Mouse (Mus musculus): ENCODE measurements around the gene Fbxo24. TPM values are rescaled to one million over a fixed set of nuclear protein-coding genes. Genes with fewer than 3 reads are reported as not detected.
A peak's percentile ranks its signal among the peaks of the same experiment; 100 is the strongest.

Fbxo24 gene
- polyA plus RNA-seq, 1 experiment from 2014 or later, result 0.18 TPM

DNA sequence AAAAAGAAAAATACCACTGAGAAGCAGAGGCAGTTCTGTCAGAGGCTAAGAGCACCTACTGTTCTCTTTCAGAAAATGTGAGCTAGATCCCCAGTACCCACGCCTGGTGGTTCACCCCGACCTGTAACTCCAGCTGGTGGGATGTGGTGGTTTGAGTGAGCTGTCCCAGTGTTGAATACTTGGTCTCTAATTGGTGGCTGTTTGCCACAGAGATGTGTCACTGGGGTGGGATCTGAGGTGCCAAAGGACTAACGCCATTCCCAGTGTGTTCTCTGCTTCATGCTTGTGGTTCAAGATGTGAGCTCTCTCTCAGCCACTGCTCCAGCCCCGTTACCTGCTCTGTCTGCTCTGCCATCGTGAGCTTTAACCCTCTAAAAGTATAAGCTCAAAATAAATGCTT, 38.3 kb downstream of the Fbxo24 start:
- Histone ChIP-seq H3K27ac (ENCODE audit: low read depth, low read length) (no peak overlapping the region), H3K4me2 (no peak overlapping the region), H3K4me1 (replicated peaks; ENCODE audit: control insufficient read depth, insufficient read depth, low read length) (no peaks in the 10 kb centered on the region), H3K27me3 (replicated peaks; ENCODE audit: control insufficient read depth, insufficient read depth, low read length) (no peaks in the 10 kb centered on the region), H3K9ac (ENCODE audit: low read depth, low read length) (no peak overlapping the region), H3K36me3 (ENCODE audit: control insufficient read depth, insufficient read depth, low read length) (no peaks in the 10 kb centered on the region; the same call in 1 of the 2 replicates), H3K4me3 (ENCODE audit: low read depth, low read length) (no peak overlapping the region), H3K9me3 (ENCODE audit: control insufficient read depth, low read length) (no peaks in the 10 kb centered on the region)
- DNase-seq (ENCODE audit: low spot score) (no peak), ATAC-seq (replicated peaks; ENCODE audit: low FRiP score) (no peak)
- 75% methylated on average over 5 of the region's 5 CpGs for WGBS

DNA sequence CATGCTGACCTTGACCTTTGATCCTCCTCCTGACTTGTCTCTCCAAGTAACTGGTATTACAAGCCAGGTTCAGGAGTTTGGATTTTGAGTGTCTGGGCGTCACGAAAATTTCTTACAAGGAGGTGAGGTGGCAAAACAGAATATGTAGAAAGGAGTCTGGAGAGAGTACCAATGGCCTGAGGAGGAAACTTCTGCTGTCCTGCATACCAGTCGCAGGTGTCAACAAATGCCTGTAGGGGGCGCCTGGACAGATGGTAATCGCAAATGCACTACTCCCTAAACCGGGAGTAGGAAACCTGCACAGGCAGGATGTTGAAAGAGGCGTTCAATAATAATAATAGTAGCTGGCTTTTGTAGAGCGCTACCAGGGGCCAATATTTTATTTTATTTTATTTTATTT, 43.8 kb downstream of the Fbxo24 start:
- H3K27ac ChIP-seq (ENCODE audit: low read depth, low read length), result no peak overlapping the region
- no peaks in the 10 kb centered on the region for H3K9me3 ChIP-seq (ENCODE audit: control insufficient read depth, low read length)
- H3K9ac ChIP-seq (ENCODE audit: low read depth, low read length), result no peak overlapping the region
- peaks cover 6% of the 10 kb centered on the region for H3K4me1 ChIP-seq (replicated peaks; ENCODE audit: control insufficient read depth, insufficient read depth, low read length)
- H3K4me3 ChIP-seq (ENCODE audit: low read depth, low read length), result no peak overlapping the region
- peaks cover 15% of the 10 kb centered on the region for H3K27me3 ChIP-seq (replicated peaks; ENCODE audit: control insufficient read depth, insufficient read depth, low read length)
- ATAC-seq (replicated peaks; ENCODE audit: low FRiP score), result no peak
- H3K36me3 ChIP-seq (ENCODE audit: control insufficient read depth, insufficient read depth, low read length), result no peaks in the 10 kb centered on the region; the same call in 1 of the 2 replicates
- WGBS, result 29% methylated on average over 8 of the region's 8 CpGs
- no peak for DNase-seq (ENCODE audit: low spot score)
- no peak overlapping the region for H3K4me2 ChIP-seq

DNA sequence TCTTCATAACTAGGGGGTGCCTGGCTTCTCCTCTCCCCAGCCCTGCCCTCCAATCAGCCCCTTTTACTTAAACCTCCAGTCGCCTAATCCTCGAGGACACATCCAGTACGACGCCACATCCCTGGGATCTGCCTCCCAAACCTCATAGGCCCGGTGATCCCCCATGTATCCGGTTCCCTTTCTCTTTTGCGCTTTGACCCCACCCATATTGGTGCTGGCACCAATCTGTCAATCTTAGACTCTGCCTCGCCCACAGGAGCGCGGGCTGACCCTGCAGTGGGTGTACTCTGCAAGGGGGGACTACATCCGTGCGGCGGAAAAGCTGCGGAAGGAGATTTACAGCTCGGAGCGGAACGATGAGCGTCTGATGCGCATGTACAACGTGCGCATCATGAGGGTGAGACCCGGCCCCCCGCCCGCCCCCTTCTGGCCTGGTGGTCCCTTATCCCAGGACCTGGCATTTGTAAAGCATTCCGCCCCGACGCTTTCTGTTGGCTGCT, 45.1 kb downstream of the Fbxo24 start:
- Histone ChIP-seq H3K36me3 (ENCODE audit: control insufficient read depth, insufficient read depth, low read length) (no peaks in the 10 kb centered on the region; the same call in 1 of the 2 replicates), H3K9me3 (ENCODE audit: control insufficient read depth, low read length) (no peaks in the 10 kb centered on the region), H3K4me2 (peak overlapping the region; percentile 54), H3K4me1 (replicated peaks; ENCODE audit: control insufficient read depth, insufficient read depth, low read length) (peaks cover 6% of the 10 kb centered on the region), H3K4me3 (ENCODE audit: low read depth, low read length) (peak overlapping the region; percentile 33), H3K27ac (ENCODE audit: low read depth, low read length) (no peak overlapping the region), H3K27me3 (replicated peaks; ENCODE audit: control insufficient read depth, insufficient read depth, low read length) (peaks cover 15% of the 10 kb centered on the region), H3K9ac (ENCODE audit: low read depth, low read length) (no peak overlapping the region)
- WGBS, result 21% methylated on average over 27 of the region's 27 CpGs
- no peak for ATAC-seq (replicated peaks; ENCODE audit: low FRiP score)
- no peak for DNase-seq (ENCODE audit: low spot score)

DNA sequence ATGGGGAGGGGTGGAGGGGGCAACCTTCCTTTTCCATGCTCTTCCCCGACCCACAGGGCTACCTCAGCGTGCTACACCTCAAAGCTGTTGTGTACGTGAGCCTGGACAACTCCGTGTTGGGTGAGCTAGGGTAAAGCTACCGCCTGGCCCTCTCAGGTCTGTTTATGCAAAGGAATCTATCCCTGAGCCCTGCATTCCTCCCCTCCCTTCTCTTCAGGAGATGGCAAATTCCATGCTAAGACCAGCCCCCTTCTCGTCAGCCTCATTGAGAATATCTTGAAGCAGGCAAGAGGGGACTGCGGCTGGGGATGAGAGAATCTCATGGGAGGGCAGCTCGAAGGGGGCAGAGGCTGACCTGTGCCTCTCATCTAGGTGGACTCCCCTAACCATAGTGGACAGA, 46.1 kb downstream of the Fbxo24 start:
- Histone ChIP-seq H3K36me3 (ENCODE audit: control insufficient read depth, insufficient read depth, low read length) (peaks cover 3% of the 10 kb centered on the region; the same call in 1 of the 2 replicates), H3K4me2 (no peak overlapping the region), H3K27me3 (replicated peaks; ENCODE audit: control insufficient read depth, insufficient read depth, low read length) (peaks cover 15% of the 10 kb centered on the region), H3K4me3 (ENCODE audit: low read depth, low read length) (no peak overlapping the region), H3K4me1 (replicated peaks; ENCODE audit: control insufficient read depth, insufficient read depth, low read length) (peaks cover 6% of the 10 kb centered on the region), H3K9me3 (ENCODE audit: control insufficient read depth, low read length) (no peaks in the 10 kb centered on the region), H3K27ac (ENCODE audit: low read depth, low read length) (no peak overlapping the region), H3K9ac (ENCODE audit: low read depth, low read length) (no peak overlapping the region)
- DNase-seq (ENCODE audit: low spot score) (no peak), ATAC-seq (replicated peaks; ENCODE audit: low FRiP score) (no peak)
- 46% methylated on average over 8 of the region's 8 CpGs for WGBS

DNA sequence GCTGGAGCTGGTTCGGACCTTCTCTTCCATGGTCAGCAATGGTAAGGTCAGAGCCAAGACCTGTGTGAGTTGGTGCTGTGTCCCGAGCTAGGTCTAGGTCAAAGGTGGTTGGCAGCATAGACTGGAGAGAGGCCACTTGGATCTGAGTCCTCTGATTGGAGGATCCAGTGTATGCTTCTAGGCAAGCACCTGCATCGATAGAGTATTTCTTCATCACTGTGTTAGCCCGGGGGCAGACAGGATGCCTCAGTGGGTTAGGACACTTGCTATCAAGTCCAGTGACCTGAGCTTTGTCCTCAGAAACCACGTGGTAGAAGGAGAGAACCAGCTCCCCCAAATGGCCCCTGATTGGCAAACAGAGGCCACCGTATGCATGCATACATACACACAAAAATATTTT, 48.6 kb downstream of the Fbxo24 start:
- Histone ChIP-seq H3K9ac (ENCODE audit: low read depth, low read length) (no peak overlapping the region), H3K4me2 (no peak overlapping the region), H3K4me1 (replicated peaks; ENCODE audit: control insufficient read depth, insufficient read depth, low read length) (peaks cover 6% of the 10 kb centered on the region), H3K27me3 (replicated peaks; ENCODE audit: control insufficient read depth, insufficient read depth, low read length) (peaks cover 15% of the 10 kb centered on the region), H3K9me3 (ENCODE audit: control insufficient read depth, low read length) (no peaks in the 10 kb centered on the region), H3K27ac (ENCODE audit: low read depth, low read length) (no peak overlapping the region), H3K4me3 (ENCODE audit: low read depth, low read length) (no peak overlapping the region), H3K36me3 (ENCODE audit: control insufficient read depth, insufficient read depth, low read length) (peaks cover 4% of the 10 kb centered on the region; the same call in 1 of the 2 replicates)
- DNase-seq (ENCODE audit: low spot score) (no peak), ATAC-seq (replicated peaks; ENCODE audit: low FRiP score) (no peak)
- 57% methylated on average over 6 of the region's 6 CpGs for WGBS

DNA sequence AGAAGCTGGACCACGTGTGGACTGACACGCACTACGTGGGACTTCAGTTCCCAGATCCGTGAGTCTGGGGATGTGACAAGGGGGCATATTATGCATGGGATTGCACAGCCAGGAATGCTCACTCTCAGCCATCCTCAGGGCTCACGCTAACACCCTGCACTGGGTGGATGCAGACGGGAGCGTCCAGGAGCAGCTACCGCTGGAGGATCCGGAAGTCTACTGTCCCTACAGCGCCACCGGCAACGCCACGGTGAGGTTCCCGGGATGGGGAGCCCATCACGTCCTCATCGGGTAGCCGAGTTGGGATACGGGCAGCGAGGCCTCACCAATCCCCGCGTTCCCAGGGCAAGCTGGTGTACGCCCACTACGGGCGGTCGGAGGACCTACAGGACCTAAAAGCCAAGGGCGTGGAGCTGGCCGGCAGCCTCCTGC, 54.3 kb downstream of the Fbxo24 start:
- Histone ChIP-seq H3K36me3 (ENCODE audit: control insufficient read depth, insufficient read depth, low read length) (peaks cover 7% of the 10 kb centered on the region; the same call in 1 of the 2 replicates), H3K4me2 (peak overlapping the region; percentile 55), H3K9ac (ENCODE audit: low read depth, low read length) (no peak overlapping the region), H3K27ac (ENCODE audit: low read depth, low read length) (no peak overlapping the region), H3K9me3 (ENCODE audit: control insufficient read depth, low read length) (no peaks in the 10 kb centered on the region), H3K27me3 (replicated peaks; ENCODE audit: control insufficient read depth, insufficient read depth, low read length) (no peaks in the 10 kb centered on the region), H3K4me1 (replicated peaks; ENCODE audit: control insufficient read depth, insufficient read depth, low read length) (peaks cover 23% of the 10 kb centered on the region), H3K4me3 (ENCODE audit: low read depth, low read length) (peak overlapping the region; percentile 14; the same call in 1 of the 2 replicates)
- DNase-seq (ENCODE audit: low spot score), result no peak
- 20% methylated on average over 27 of the region's 27 CpGs for WGBS
- no peak for ATAC-seq (replicated peaks; ENCODE audit: low FRiP score)

DNA sequence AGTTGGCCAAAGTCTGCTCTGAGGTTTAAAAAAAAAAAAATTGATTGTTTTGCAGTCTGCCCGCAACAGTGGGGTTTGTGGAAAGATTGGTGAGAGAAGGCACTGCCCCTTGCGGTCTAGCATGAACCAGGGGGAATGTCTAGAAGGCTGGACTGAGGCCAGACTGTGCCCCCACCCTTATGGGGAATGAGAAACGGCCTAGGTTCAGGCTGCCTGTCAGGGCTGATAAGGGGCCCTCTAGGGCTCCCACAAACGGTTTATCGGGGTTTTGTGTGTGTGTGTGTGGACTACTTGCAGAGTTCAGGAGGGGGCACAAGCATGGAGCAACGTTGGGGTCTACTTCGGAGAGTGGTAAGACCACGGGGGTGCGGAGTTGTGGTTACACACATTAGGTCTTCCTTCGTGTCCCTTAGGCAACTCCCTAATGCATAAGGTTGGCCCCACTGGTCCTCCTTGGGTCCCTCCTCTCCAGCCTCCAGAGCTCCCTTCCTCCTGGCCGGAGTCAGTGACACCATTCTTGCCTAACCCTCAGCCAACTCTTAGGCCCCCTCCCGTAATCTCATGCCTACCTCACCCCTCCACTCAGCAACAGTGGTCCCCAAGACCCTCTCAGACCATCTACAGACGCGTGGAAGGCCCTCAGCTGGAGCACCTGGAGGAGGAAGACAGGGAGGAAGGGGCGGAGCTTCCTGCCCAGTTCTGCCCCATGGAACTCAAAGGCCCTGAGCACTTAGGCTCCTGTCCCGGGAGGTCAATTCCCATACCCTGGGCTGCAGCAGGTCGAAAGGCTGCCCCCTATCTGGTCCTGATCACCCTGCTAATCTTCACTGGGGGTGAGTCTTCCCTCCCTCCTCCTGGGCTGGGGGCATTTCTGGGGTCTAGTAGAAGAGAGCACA, 57.9 kb downstream of the Fbxo24 start:
- Histone ChIP-seq H3K9ac (ENCODE audit: low read depth, low read length) (peak overlapping the region; percentile 71), H3K4me1 (replicated peaks; ENCODE audit: control insufficient read depth, insufficient read depth, low read length) (peaks cover 32% of the 10 kb centered on the region), H3K9me3 (ENCODE audit: control insufficient read depth, low read length) (no peaks in the 10 kb centered on the region), H3K4me3 (ENCODE audit: low read depth, low read length) (peak overlapping the region; percentile 58), H3K4me2 (peak overlapping the region; percentile 95), H3K36me3 (ENCODE audit: control insufficient read depth, insufficient read depth, low read length) (peaks cover 3% of the 10 kb centered on the region; the same call in 1 of the 2 replicates), H3K27me3 (replicated peaks; ENCODE audit: control insufficient read depth, insufficient read depth, low read length) (no peaks in the 10 kb centered on the region), H3K27ac (ENCODE audit: low read depth, low read length) (peak overlapping the region; percentile 91)
- 31% methylated on average over 17 of the region's 17 CpGs for WGBS
- ATAC-seq (replicated peaks; ENCODE audit: low FRiP score) (peak; percentile 94), DNase-seq (ENCODE audit: low spot score) (peak; percentile 72)

DNA sequence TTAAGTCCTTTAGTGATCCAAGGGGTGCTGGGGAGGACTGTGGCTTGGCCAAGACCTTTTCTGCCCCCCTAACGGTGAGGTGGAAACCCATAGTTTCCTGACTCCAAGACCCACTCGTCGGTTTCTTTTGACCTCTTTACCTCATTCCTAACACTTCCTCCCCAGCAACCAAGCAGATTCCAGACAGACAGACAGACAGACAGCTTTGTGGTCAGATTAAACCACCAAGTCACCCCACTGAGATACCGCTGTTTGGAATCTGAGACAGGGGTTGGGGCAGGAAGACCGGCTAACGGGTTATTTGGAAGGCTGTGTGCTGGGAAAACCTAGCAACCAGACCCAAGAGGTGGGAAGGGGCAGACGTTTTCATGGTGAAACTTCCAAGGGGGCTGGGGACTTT, 58.6 kb downstream of the Fbxo24 start:
- DNase-seq (ENCODE audit: low spot score) (peak; percentile 49), ATAC-seq (replicated peaks; ENCODE audit: low FRiP score) (no peak)
- peak overlapping the region; percentile 58 for H3K4me3 ChIP-seq (ENCODE audit: low read depth, low read length)
- H3K36me3 ChIP-seq (ENCODE audit: control insufficient read depth, insufficient read depth, low read length), result peaks cover 3% of the 10 kb centered on the region; the same call in 1 of the 2 replicates
- H3K27me3 ChIP-seq (replicated peaks; ENCODE audit: control insufficient read depth, insufficient read depth, low read length), result no peaks in the 10 kb centered on the region
- peak overlapping the region; percentile 91 for H3K27ac ChIP-seq (ENCODE audit: low read depth, low read length)
- peaks cover 32% of the 10 kb centered on the region for H3K4me1 ChIP-seq (replicated peaks; ENCODE audit: control insufficient read depth, insufficient read depth, low read length)
- H3K9me3 ChIP-seq (ENCODE audit: control insufficient read depth, low read length), result no peaks in the 10 kb centered on the region
- WGBS, result 25% methylated on average over 7 of the region's 7 CpGs
- peak overlapping the region; percentile 67 for H3K9ac ChIP-seq (ENCODE audit: low read depth, low read length)
- H3K4me2 ChIP-seq, result peak overlapping the region; percentile 95
